Mouse (Mus musculus): ENCODE results near the gene Stmn1.
"Not testable (repeated sequence)": the region's sequence is repeated elsewhere in the genome, so short reads cannot be mapped to it uniquely, and the experiment has no call there.

Gene Stmn1

DNA sequence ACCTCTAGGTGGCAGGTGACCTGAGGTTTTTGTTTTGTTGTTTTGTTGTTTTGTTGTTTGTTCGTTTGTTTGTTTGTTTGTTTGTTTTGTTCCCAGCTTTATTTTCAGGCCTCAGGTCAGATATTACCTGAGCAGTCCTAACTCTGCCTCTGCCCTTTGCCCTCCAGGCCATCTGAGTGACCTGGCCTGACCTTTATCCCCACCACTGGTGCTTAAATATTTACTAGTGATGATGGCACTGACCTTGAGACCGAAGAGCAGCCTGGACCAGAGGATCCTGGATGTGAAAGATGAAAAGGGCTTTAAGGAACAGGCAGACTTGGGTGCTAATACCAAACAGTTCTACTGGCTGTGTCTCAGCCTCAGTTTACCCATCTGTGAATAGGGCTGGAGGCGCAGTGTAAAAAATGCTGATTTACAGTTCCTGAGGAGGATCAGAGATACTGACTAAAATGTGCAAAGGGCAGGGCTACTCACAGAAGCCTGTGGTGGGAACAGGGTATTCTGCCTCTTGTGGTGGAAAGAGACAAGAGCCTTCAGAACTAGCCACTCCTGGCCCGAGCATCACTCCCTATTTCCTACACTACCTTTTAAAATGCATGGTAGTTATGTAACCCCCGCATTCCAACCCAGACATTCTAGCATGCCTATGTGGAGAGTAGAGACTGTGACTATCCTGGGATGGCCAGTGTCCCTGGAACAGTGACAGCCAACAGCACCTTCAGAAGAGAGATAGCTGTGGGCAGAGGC is 17.2 kb downstream of the Stmn1 start:
- no peak for DNase-seq (ENCODE audit: low spot score)

DNA sequence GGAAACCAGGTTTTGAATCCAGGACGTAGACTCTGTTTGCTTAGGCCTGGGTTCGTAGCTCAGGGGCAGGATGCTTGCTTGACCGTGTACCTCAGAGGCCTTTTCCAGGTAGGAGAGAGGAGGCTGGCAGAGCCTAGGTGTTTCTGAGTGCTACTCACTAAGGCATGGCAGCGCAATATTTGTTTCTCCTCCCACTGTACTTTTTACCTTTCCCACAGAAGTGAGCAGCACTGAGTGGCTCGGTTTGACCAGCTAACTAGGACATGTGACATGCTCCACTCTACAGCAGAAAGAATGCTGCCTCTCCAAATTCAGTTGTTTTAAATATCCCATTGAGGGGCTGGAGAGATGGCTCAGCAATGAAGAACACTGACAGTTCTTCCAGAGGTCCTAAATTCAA is 20.1 kb downstream of the Stmn1 start:
- DNase-seq (ENCODE audit: low spot score): no peak

DNA sequence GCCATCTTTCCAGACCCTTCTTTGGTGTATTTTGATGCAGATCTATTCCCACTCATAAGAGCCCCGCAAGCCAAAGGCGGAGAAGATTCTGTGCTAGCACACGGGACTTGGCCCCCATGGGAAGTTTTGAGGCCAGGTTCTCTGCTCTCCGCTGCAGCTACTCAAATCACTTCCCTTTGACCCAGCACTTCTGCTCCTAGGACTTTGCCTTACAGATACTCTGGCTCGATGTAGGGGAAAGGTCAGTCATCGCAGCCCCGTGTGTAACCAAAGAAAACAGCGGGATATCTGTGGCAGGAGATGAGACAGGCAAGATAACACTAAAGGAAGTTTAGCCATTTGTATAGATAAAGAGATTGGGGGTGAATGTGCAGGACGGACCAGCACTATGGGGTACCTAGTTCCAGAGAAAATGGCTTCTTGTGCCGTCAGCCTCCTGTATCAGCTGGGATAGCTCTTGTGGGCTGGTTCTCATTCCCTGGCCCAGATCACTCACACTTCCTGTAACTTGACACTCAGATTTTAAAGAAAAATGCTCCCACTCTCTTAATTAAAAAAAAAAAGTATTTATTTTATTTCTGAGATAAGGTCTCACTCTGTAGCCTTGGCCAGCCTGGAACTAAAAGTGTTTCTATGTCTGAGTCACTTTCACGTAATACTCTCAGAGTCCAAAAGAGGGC is 22.0 kb downstream of the Stmn1 start:
- DNase-seq (ENCODE audit: low spot score): no peak

GRCm38 (mm10) chr4:134491716-134492115 is 23.6 kb downstream of the Stmn1 start:
- DNase-seq (ENCODE audit: low spot score): no peak

- not testable (repeated sequence) for DNase-seq (ENCODE audit: low spot score)
Observed at GRCm38 (mm10) chr4:134494161-134494560, 26.0 kb downstream of the Stmn1 start.

DNA sequence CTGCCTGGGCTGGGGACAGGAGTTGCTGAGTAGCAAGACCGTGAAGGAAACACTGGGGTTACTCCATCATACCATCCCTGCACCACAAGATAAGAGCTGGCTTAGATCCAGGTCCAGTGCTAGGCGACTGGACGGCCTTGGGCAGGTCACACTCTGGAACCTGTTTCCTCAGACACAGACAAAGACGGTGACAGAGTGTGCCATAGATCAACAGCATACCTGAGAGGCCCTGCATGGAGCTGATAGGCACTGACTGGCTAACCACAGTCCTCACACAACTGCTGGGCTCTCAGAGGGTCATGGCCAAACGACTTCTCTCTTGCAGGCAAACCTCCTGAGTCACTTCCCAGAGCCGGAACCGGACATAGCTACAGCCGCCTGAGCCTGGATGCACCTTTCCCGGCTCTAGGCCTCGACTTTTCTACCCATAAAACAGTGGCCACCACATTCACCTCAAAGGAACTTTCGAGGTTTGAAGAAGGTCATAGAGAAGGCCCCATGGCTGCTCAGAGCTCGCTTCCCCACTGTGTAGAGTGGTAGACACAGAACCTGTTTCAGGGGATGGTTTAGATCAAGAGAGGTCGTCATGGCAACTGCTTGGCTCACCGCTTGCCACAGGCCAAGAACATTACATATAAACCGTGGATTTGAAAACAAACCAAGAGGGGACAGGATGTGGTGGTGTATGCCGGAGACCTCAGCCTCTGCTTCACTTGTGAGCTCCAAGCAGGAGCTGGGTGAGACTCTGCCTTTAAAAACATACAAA is 26.8 kb downstream of the Stmn1 start:
- DNase-seq (ENCODE audit: low spot score): peak; percentile 26

GRCm38 (mm10) chr4:134495546-134495923 is 27.4 kb downstream of the Stmn1 start:
- DNase-seq (ENCODE audit: low spot score): no peak

DNA sequence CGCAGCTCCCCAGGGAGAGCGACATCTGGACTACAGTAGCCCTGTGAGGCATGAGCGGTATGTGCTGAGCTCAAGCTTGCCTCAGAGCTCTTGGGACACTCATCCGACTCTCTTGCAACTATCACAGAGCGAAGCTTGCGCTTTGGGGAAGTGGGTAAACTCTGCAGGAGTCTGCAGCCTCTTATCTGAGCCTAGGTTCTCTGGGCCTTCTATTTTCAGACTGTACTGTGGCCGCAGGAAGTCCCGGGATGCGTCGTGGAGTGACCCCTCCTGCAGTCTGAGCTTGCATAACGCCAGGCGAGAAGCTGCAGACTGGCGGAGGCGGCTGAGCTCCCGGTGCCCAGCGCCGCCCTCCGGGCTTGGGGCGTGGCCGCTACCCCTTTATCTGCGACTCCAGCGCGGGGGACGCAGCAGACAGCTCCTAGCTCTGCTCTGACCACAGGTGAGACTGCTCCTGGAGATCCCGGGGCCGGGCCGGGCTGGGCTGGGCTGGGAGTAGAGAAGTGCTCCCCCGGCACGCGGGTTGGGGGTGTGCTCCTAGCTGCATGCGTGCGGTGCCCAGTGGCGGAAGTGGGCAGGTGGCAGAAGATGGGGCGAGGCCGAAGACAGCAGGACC is 28.6 kb downstream of the Stmn1 start, which contains the start of gene Paqr7:
Gene Paqr7, plus strand, starts transcription at position 103 of the 616 bp plus-strand sequence.
- DNase-seq (ENCODE audit: low spot score): peak; percentile 62

- DNase-seq (ENCODE audit: low spot score): no peak
Observed at GRCm38 (mm10) chr4:134497223-134497622, 29.1 kb downstream of the Stmn1 start.

DNA sequence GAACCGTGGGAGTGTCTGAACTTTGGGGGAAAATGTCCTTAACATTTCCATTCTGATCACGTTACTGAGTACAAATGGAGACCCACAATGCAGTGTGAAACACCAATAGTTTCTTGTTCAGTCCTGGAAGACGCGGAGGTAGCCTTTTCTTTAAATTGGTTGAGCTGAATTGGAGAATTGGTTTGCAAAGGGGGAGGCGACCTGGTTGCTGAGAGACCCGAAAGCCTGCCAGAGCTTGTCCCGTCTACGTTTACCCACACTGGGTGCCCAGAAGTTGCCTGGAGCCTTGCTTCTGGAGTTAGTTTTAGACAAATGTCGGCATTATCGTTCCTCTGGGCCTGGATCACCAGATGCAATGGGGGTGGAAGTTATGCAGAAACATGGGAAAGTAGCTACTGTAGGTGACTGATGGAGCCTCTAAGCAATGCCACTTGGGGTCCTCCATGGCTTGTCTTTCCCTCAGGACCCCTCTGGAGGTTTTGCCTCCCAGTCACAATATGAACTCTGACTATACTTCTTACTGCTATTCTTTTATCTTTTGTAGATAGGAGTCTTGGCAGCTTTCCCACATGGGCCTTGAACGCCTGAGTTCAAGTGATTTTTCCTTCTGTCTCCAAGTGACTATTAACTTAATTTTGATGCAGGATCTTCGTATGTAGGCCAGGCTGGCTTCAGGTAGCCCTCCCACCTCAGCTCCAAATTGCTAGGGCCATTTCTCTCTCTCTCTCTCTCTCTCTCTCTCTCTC is 30.0 kb downstream of the Stmn1 start:
- no peak for DNase-seq (ENCODE audit: low spot score)

DNA sequence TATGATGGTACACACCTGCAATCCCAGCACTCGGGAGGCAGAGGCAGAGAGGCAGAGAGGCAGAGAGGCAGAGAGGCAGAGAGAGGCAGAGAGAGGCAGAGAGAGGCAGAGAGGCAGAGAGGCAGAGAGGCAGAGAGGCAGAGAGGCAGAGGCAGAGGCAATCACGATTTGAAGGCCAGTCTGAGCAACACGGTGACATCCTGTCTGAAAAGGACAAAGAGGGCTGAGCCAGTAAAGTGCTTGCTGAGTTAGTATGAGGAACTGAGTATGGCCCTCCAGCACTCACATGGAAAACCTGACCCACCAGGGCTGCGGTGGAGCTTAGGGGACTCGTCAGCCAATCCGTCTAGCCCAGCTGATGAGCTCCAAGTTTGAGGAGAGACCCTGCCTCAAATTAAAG is 30.9 kb downstream of the Stmn1 start:
- not testable (repeated sequence) for DNase-seq (ENCODE audit: low spot score)

DNA sequence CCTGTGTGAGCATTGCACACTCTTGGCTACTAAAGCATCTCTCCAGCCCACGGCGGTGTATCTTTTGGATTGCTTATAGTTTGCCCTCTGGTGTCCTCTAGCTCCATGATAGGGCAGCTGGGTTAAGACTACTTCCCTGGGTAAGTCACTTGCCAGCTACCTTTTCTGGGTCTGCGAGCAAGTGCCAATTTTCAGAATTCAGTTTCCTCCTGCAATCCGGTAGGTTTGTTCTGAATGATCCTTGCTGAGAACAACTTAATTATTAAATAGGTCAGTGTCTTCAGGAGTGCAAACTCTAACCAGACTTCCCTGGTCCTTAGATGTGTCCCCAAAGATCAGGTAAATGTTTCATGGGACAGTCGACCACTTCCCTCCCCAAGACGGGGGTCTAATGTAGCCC is 33.0 kb downstream of the Stmn1 start:
- DNase-seq (ENCODE audit: low spot score): no peak

DNA sequence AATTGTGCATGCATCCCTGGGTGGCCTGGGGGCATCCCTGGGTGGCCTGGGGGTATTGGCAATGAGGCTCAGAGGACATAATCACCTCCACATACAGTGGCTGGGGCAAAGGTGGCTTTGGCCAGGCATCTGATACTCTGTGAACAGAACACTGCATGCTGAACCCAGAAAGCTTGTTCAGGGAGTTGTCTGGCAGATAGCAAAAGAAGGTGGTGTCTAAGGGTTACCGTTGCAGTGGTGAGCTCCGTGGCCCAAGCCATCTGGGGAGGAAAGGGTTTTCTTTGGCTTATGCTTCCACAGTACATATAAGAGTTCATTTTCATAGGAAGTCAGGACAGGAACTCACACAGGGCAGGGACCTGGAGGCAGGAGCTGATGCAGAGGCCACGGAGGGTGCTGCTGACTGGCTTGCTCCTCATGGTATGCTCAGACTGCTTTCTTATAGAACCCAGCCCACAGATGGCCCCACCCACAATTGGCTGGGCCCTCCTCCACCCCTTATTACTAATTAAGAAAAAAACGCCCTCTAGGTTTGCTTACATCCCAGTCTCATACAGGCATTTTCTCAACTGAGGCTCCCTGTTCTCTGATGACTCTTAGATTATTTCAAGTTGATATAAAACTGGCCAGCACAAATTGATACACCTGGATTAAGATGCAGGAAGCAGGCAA is 35.7 kb downstream of the Stmn1 start:
- no peak for DNase-seq (ENCODE audit: low spot score)

- DNase-seq (ENCODE audit: low spot score): no peak
Observed at GRCm38 (mm10) chr4:134505303-134505789, 37.2 kb downstream of the Stmn1 start.

- DNase-seq (ENCODE audit: low spot score): no peak
Observed at GRCm38 (mm10) chr4:134505966-134506594, 38.0 kb downstream of the Stmn1 start.

DNA sequence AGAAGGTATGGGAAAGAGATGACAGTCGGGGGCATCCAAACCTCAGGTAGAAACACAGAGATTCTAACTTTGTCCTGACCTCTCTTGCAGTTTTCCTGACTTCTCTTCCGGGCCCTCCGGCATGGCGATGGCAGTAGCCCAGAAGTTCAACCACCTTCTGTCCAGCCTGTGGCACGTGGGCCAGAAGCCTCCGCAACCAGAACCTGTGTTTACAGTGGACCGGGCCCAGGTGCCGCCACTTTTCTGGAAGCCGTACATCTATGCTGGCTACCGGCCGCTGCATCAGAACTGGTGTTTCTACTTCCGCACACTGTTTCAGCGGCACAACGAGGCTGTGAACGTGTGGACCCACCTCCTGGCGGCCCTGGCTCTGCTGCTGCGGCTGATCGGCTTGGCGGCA is 38.6 kb downstream of the Stmn1 start:
- DNase-seq (ENCODE audit: low spot score): no peak

DNA sequence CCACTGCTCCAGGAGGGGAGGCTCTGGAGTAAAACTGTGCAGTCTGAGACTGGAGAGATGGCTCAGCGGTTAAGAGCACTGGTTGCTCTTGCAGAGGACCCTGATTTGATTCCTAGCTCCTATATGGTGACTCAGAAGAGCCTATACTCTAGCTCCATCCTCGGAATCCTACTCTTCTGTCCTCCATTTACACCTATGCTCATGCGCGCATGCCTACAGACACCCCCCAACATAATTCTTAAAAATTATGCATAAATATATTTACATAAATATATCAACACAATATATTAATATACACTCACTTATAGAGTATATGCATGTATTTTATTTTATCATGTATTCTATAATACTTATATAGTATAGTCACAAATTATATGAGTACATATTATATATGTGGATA is 42.3 kb downstream of the Stmn1 start:
- no peak for DNase-seq (ENCODE audit: low spot score)

DNA sequence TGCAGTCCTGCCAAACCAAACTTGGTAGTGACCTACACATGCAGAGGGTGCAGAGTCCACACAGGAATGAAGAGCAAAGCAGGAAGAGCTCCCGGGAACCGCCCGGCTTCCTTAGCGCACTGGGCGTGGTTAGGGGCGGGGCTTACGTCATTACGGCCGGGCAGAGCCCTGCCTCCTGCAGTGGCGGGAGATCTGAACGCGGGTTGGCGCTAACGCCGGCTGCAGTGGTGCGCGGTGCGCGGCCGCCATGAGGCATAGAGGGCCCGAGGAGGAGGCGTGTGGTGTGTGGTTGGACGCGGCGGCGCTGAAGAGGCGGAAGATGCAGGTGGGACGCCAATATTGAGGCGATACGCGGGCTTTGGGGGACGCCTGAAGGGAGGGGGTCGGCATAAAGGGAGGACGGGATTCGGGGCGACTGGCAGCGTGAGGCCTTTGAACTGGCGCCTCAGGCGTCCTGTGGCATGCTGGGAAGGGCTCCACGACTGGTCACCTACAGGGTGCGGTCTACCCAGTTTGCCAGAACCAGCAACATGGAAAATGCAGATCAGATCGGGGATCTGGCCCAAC is 42.8 kb downstream of the Stmn1 start, which contains the start of gene Aunip:
Gene Aunip, plus strand, starts transcription at position 155 of the 567 bp plus-strand sequence.
- DNase-seq (ENCODE audit: low spot score): peak; percentile 97

- no peak for DNase-seq (ENCODE audit: low spot score)
Observed at GRCm38 (mm10) chr4:134511730-134512129, 43.6 kb downstream of the Stmn1 start.

DNA sequence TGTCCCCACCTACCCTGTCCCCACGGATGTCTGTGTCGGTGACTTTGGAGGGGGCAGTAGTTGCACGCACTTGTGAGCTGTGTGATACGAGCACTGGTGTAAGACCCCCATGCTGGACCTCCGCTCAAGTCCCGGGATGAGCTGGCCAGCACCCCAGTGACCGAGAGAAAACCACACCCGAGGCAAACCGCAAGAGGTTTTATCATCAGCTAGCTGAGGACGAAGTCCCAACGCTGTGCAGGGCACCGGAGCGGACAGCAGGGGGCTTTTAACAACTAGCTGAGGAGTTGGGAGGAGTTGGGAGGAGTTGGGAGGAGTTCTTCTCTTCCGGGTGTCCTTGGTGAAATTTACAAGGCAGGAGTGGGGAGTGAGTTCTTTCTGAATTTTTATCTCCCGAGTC is 44.7 kb downstream of the Stmn1 start:
- peak; percentile 81 for DNase-seq (ENCODE audit: low spot score)
